Mouse (Mus musculus) liver, embryonic 16.5 days (tissue): Measurements from ENCODE around the gene Jsrp1. TPM values are rescaled to one million over a fixed set of nuclear protein-coding genes. Genes with fewer than 3 reads are reported as not detected.

ENCODE experiments used
- ATAC-seq: fragments of 200-750 bp; cut with Nextera tagmentation; 2 replicates; pipeline ENCODE4 v1.8.0; 2017; ENCODE audit warnings: low read depth, mild to moderate bottlenecking, moderate number of reproducible peaks, moderate library complexity
- H3K27ac ChIP-seq: fragments of 300-500 bp; sonication (generic); 2 replicates; pipeline ENCODE4 v1.5.1; 2014; ENCODE audit warnings: mild to moderate bottlenecking, low read length
- H3K27me3 ChIP-seq: fragments of 300-500 bp; sonication (generic); 2 replicates; pipeline ENCODE4 v1.6.1; 2014; ENCODE audit warnings: low read depth, low read length, mixed read lengths; ENCODE audit not compliant: control insufficient read depth, insufficient read depth
- H3K36me3 ChIP-seq: fragments of 300-500 bp; sonication (generic); 2 replicates; pipeline ENCODE4 v1.6.1; 2014; ENCODE audit warnings: mild to moderate bottlenecking; ENCODE audit not compliant: control insufficient read depth, insufficient read depth
- H3K4me1 ChIP-seq: fragments of 300-500 bp; sonication (generic); 2 replicates; pipeline ENCODE4 v1.6.1; 2014; ENCODE audit warnings: low read depth, low read length, mixed read lengths; ENCODE audit not compliant: control insufficient read depth
- H3K4me2 ChIP-seq: fragments of 300-500 bp; sonication (generic); 2 replicates; pipeline ENCODE4 v1.6.1; 2014; ENCODE audit warnings: low read depth, low read length, mixed read lengths
- H3K4me3 ChIP-seq: fragments of 300-500 bp; sonication (generic); 2 replicates; pipeline ENCODE4 v1.5.1; 2014; ENCODE audit warnings: low read depth, mild to moderate bottlenecking, low read length
- H3K9ac ChIP-seq: fragments of 300-500 bp; sonication (generic); 2 replicates; pipeline ENCODE4 v1.6.1; 2014; ENCODE audit warnings: low read depth, low read length
- H3K9me3 ChIP-seq: fragments of 300-500 bp; sonication (generic); replicated peaks from 2 replicates; pipeline ENCODE4 v1.6.1; 2016; ENCODE audit warnings: low read length; ENCODE audit not compliant: control insufficient read depth
- WGBS: fragments of 180-500 bp; shearing (Covaris S2); extraction: QIAGEN DNeasy Blood & Tissue Kit; methylation state at CpG from one replicate; pipeline ENCODE4 v1.1.7; 2014; ENCODE audit not compliant: insufficient replicate concordance; 5-methylcytosine and 5-hydroxymethylcytosine counted together
- polyA plus RNA-seq: library from polyadenylated mRNA; unstranded; fragments of >200 nt; fragmentation: Nextera tagmentation; extraction: Ambion mirVana; gene quantifications from 2 replicates; pipeline ENCODE4 v1.2.1, GENCODE M21; 2015

The Jsrp1 gene
- polyA plus RNA-seq, 1 experiment from 2014 or later, result 1.2 TPM

DNA sequence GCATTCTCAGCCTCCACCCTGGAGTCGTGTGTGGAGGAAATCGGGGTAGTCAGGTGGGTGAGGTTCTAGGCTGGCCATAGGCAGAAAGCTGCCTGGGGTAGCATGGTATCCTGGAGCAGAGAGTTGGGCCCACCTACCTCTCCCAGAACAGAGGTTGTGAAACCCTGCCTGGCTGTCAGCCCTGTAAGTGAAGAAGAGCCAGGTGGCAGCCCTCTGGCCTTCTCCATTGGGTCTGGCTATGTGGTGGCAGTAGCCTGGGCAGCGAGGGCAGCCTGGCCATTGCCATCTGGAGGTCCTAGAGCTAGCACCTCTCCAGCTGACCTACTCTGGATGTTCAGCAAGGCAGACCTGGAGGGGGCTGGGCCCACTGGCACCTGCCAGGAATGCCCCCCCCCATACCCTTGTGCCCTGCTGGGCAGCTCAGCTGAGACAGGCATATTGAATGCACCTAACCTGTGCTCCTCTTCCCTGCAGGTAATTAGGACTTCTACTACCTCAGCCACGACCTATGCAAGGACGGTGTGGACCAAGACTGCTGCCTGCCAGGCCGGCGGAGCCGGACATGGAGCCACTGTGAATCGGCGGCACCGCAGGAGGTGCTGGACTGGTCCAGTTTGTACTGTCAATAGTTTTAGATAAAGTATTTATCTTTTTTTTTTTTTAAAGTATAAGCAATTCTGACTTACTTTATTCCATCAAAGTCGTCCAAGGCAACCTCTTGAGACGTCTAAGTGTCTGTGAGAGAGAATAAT lies 20.1 kb downstream of the Jsrp1 start:
- Histone ChIP-seq H3K36me3 (peaks cover 65% of the 10 kb centered on the region), H3K4me3 (no peak overlapping the region), H3K4me2 (no peak overlapping the region), H3K9me3 (no peaks in the 10 kb centered on the region), H3K4me1 (peaks cover 15% of the 10 kb centered on the region), H3K27me3 (no peaks in the 10 kb centered on the region), H3K9ac (no peak overlapping the region), H3K27ac (no peak overlapping the region)
- no peak for ATAC-seq
- WGBS, result 85% methylated on average over 13 of the region's 13 CpGs

DNA sequence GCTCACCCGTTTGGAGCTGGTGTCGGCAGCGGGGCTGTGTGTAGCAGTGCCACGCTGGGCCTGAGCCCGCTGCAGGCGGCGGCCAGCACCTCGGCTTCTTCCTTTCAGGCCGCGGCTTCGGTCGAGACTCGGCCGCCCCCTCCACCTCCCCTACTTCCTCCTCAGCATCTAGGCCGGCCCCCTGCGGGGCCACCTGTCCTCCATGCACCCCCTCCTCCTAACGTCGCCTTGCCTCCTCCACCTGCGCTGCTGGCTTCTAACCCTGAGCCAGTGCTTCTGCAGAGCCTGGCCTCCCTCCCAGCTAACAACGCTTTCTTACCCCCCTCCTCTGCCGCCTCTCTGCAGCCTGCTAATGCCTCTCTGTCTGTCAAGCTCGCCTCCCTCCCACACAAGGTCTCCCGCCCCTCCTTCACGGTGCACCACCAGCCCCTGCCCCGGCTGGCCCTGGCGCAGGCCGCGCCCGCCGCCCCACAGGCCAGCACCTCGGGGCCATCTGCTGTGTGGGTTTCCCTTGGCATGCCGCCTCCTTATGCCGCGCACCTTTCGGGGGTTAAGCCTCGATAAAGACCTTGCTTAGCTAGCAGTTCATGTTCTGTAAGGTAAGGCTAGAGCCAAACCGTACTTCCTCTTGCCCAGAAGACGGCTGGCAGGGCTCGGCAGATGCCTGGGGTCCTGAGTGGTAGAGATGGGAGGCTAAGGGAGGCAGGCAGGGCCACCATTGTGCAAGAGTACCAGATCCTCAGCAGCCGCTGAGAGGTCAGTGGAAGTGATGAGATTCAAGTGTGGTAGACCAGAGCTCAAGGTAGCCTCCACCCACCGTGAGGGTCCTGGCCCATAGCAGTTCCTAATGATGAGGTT lies 20.9 kb downstream of the Jsrp1 start:
- no peaks in the 10 kb centered on the region for H3K27me3 ChIP-seq
- ATAC-seq, result no peak
- H3K36me3 ChIP-seq, result peaks cover 73% of the 10 kb centered on the region
- no peaks in the 10 kb centered on the region for H3K9me3 ChIP-seq
- no peak overlapping the region for H3K27ac ChIP-seq
- 57% methylated on average over 41 of the region's 41 CpGs for WGBS
- no peak overlapping the region for H3K4me2 ChIP-seq
- peaks cover 15% of the 10 kb centered on the region for H3K4me1 ChIP-seq
- H3K4me3 ChIP-seq, result no peak overlapping the region
- H3K9ac ChIP-seq, result no peak overlapping the region

DNA sequence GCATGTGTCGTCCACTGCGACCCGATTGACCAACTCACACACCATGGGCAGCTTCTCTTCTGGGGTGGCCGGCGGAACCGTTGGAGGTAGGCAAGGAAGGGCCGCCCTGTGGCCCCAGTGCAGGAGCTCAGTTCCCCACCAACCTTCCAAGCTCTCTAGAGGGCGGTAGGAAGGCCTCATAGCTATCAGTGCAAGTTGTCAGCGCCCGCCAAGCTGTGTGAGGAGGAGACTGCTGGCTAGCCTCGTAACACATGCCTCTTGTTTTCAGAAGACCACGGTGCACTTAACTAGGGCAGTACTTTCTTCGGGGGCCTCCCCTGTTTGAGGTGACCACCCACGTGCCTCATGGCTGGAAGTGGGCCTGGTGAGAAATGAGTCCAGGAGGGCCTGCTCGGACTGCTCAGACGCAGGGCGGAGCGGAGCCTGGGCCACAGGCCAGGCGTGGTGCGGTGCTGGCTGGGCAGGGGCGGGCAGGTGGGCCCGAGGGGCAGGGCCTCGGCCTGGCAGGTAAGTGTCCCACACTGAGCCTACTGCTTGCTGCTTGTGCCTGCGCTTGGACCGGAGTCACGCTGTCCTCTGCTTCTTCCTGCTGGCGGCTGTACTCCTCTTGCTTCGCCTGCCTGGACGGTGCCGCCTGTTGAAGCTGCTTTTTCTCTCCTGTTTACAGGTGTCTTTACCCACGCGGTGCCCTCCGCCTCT lies 21.7 kb downstream of the Jsrp1 start:
- Histone ChIP-seq H3K27ac (no peak overlapping the region), H3K36me3 (peaks cover 78% of the 10 kb centered on the region), H3K9ac (no peak overlapping the region), H3K27me3 (no peaks in the 10 kb centered on the region), H3K4me3 (no peak overlapping the region), H3K4me2 (no peak overlapping the region), H3K9me3 (no peaks in the 10 kb centered on the region), H3K4me1 (peaks cover 8% of the 10 kb centered on the region)
- no peak for ATAC-seq
- WGBS, result 75% methylated on average over 33 of the region's 33 CpGs

DNA sequence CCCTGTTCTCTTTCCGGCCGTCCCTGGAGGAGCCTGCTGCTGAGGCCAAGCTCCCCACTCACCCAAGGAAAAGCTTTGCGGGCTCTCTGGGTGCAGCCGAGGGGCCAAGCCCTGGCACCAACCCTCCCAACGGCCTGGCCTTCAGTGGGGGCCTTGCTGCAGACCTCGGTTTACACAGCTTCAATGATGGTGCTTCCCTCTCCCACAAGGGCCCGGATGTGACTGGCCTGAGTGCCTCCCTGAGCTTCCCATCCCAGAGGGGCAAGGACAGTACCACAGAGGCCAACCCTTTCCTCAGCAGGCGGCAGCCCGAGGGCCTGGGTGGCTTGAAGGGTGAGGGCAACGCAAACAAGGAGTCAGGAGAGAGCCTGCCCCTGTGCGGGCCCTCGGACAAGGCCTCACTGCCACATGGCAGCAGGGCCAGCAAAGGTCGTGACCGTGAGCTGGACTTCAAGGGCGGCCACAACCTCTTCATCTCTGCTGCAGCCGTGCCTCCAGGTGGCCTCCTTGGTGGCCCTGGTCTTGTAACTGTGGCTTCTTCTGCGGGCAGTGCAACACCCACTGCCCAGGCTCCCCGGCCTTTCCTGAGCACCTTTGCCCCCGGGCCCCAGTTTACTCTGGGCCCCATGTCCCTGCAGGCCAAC lies 22.4 kb downstream of the Jsrp1 start:
- H3K4me1 ChIP-seq, result peaks cover under 1% of the 10 kb centered on the region; the same call in 1 of the 2 replicates
- H3K27ac ChIP-seq, result no peak overlapping the region
- ATAC-seq, result no peak
- no peak overlapping the region for H3K4me2 ChIP-seq
- H3K4me3 ChIP-seq, result no peak overlapping the region
- peaks cover 77% of the 10 kb centered on the region for H3K36me3 ChIP-seq
- 83% methylated on average over 19 of the region's 19 CpGs for WGBS
- no peaks in the 10 kb centered on the region for H3K9me3 ChIP-seq
- H3K27me3 ChIP-seq, result no peaks in the 10 kb centered on the region
- H3K9ac ChIP-seq, result no peak overlapping the region

DNA sequence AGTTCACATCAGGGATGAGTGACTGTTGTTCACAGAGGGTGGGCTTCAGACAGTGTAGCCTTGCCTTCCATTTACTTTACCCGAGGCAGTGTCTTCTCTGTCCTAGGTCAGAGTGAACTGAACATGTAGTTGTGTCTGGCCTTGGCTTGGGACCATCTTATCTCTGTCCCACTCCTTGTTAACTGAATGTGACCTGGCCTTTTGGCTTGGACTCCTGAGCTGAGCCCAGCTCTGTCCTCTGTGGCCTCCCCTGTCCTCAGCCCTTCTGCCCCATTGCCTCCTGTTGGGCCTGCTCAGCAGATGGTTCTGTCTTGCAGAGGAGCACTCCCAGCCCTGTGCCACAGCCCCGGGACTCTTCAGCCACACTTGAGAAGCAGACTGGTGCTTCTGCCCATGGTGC lies 25.8 kb downstream of the Jsrp1 start:
- ATAC-seq, result no peak
- peaks cover 86% of the 10 kb centered on the region for H3K36me3 ChIP-seq
- no peaks in the 10 kb centered on the region for H3K9me3 ChIP-seq
- WGBS, result 67% methylated on average over 2 of the region's 2 CpGs
- no peaks in the 10 kb centered on the region for H3K4me1 ChIP-seq
- no peaks in the 10 kb centered on the region for H3K27me3 ChIP-seq
- no peak overlapping the region for H3K9ac ChIP-seq
- H3K4me2 ChIP-seq, result no peak overlapping the region
- no peak overlapping the region for H3K4me3 ChIP-seq
- no peak overlapping the region for H3K27ac ChIP-seq

DNA sequence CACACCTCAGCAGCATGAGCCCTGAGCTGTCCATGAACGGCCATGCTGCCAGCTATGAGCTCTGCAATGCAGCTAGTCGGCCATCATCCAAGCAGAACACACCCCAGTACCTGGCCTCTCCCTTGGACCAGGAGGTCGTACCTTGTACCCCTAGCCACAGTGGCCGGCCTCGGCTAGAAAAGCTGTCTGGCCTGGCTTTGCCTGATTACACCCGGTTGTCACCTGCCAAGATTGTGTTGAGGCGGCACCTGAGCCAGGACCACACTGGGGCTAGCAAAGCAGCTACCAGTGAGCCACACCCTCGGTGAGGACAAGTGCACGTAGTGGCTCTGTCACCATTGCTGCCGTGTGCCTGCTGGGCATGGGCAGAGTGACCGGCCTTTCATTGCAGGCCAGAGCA lies 27.3 kb downstream of the Jsrp1 start:
- H3K36me3 ChIP-seq, result peaks cover 82% of the 10 kb centered on the region
- no peak for ATAC-seq
- H3K9me3 ChIP-seq, result no peaks in the 10 kb centered on the region
- H3K9ac ChIP-seq, result no peak overlapping the region
- no peaks in the 10 kb centered on the region for H3K4me1 ChIP-seq
- 89% methylated on average over 11 of the region's 11 CpGs for WGBS
- no peaks in the 10 kb centered on the region for H3K27me3 ChIP-seq
- H3K4me3 ChIP-seq, result no peak overlapping the region
- H3K27ac ChIP-seq, result no peak overlapping the region
- H3K4me2 ChIP-seq, result no peak overlapping the region

DNA sequence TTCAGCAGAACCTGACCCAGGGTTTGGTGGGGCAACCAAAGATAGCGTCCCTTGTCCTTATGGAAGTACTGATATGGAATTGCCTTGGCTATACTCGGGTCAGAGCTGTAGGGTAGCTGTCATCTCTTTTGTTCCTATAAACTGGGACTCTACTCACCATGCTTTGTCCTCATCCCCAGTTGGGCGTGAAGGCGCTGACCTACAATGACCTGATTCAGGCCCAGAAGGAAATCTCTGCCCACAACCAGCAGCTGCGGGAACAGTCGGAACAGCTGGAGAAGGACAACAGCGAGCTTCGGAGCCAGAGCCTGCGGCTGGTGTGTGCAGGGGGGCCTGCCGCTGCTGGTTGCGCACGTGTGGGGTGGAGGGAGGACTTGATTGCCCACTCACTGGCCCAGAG lies 28.4 kb downstream of the Jsrp1 start:
- no peak overlapping the region for H3K27ac ChIP-seq
- no peak overlapping the region for H3K9ac ChIP-seq
- H3K4me3 ChIP-seq, result no peak overlapping the region
- H3K27me3 ChIP-seq, result no peaks in the 10 kb centered on the region
- no peaks in the 10 kb centered on the region for H3K9me3 ChIP-seq
- 90% methylated on average over 12 of the region's 12 CpGs for WGBS
- peaks cover 77% of the 10 kb centered on the region for H3K36me3 ChIP-seq
- H3K4me1 ChIP-seq, result no peaks in the 10 kb centered on the region
- no peak for ATAC-seq
- H3K4me2 ChIP-seq, result no peak overlapping the region

DNA sequence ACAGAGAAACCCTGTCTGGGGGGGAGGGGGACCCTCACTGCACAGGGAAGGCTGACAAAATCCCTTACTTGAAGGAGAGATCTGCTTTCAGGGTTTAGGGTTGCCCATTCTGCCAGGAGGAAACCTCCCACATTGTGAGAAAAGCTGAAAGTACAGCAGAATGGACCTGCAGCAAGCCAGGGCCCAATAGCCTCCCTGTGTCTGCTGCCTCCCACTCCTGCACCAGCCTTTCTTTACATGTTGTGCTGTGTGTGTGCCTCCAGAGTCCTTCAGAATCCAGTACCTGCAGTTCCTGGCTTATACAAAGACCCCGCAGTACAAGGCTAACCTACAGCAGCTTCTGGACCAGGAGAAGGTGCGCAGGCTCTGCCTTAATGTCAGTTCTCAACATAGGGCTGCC lies 29.0 kb downstream of the Jsrp1 start:
- Histone ChIP-seq H3K9ac (no peak overlapping the region), H3K4me3 (no peak overlapping the region), H3K4me1 (no peaks in the 10 kb centered on the region), H3K9me3 (no peaks in the 10 kb centered on the region), H3K4me2 (no peak overlapping the region), H3K36me3 (peaks cover 73% of the 10 kb centered on the region), H3K27ac (no peak overlapping the region), H3K27me3 (no peaks in the 10 kb centered on the region)
- 96% methylated on average over 2 of the region's 2 CpGs for WGBS
- ATAC-seq, result no peak
